Mouse (Mus musculus): ENCODE measurements around the gene Ccdc182. TPM values are rescaled to one million over a fixed set of nuclear protein-coding genes. Genes with fewer than 3 reads are reported as not detected.

The Ccdc182 gene
- not detected in 2 replicates for polyA plus RNA-seq (2012; rRNA removed; ENCODE audit: low replicate concordance)

DNA sequence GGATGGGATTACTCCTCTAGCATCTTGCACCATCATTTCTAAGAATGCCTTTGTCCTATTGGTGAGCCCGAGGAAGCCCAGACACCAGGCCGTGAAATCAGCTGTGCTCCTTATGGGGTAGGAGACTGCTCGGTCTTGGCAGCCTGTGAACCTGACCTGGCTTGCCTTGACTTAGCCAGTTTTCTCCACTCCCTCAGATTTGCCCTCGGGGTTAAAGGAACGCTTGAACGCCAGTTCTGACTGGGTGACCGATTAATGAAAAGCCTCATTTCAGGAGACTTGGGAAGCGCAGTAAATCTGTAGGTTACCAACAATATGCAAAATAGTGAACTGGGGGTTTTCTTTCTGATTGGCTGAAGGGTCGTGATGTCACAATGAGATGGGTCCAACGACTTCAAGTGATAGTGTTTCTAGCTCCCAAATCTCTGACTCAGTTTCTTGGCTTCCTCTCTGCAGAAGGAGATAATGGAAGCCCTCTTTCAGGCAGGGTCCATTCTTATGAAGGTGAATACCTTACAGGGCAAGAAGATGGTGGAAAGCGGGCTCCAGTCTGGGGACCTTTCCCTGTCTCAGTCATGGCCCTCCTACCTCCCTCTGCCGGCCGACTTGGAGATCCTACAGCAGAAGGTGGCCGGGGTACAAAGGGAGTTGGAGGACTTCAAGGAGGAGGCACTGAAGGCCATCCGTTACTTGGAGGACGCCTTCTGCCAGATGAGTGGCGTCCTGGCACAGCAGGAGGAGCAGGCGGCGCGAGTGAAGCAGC, at the start of gene Ccdc182:
Ccdc182 (plus strand) TSS at position 428 of the 763 bp plus-strand sequence.

Other genes starting within 250 kb of the Ccdc182 start
- 76.0 and 99.0 TPM in 2 replicates for gene Srsf1, start 246.7 kb upstream of the Ccdc182 start, polyA plus RNA-seq (2012; rRNA removed; ENCODE audit: low replicate concordance)
- gene Vezf1, start 225.8 kb upstream of the Ccdc182 start, polyA plus RNA-seq (2012; rRNA removed; ENCODE audit: low replicate concordance), result 5.9 and 7.4 TPM in 2 replicates
- 15.1 and 23.7 TPM in 2 replicates for gene Cuedc1, start 196.0 kb upstream of the Ccdc182 start, polyA plus RNA-seq (2012; rRNA removed; ENCODE audit: low replicate concordance)
- 23.7 and 31.7 TPM in 2 replicates for gene Mrps23, start 89.7 kb upstream of the Ccdc182 start, polyA plus RNA-seq (2012; rRNA removed; ENCODE audit: low replicate concordance)